Mouse (Mus musculus) naive thymus-derived CD4-positive, alpha-beta T cell, adult 5 months (primary cell): ENCODE measurements around the gene Popdc2. TPM values are rescaled to one million over a fixed set of nuclear protein-coding genes. Genes with fewer than 3 reads are reported as not detected.

Source experiments
- polyA plus RNA-seq: library from polyadenylated mRNA; unstranded; fragments of 100-300 nt; shearing (Covaris generic); gene quantifications from one replicate; pipeline ENCODE4 v1.2.1, GENCODE M21; 2017

Popdc2 gene
- not detected for polyA plus RNA-seq

DNA sequence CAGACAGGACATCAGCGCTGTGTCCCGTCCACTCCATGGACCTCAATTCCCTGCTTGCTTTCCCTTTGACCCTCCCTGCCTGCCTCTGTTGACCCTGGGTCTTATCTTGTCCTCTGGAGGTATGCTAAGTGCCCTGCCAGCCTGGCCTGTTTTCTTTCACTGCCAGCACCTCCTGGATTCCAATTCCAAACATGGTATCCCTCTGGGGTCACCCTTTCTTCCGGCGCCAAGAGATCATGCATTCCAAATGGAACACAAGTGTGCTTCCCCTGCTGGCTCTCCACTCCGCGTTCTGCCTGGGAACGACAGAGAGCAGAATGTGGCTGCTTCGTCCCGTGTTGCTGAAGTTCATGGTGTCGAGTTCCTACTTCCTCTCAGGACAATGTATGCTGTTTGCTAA, at the start of gene Popdc2:
TSS of gene Popdc2 (plus strand) at position 277 of the 400 bp plus-strand sequence.

GRCm38 (mm10) chr16:38341396-38342324, 20.3 kb upstream of the Popdc2 start, which contains the start of gene Maats1:
TSS of gene Maats1 (minus strand) at chr16:38342143.

DNA sequence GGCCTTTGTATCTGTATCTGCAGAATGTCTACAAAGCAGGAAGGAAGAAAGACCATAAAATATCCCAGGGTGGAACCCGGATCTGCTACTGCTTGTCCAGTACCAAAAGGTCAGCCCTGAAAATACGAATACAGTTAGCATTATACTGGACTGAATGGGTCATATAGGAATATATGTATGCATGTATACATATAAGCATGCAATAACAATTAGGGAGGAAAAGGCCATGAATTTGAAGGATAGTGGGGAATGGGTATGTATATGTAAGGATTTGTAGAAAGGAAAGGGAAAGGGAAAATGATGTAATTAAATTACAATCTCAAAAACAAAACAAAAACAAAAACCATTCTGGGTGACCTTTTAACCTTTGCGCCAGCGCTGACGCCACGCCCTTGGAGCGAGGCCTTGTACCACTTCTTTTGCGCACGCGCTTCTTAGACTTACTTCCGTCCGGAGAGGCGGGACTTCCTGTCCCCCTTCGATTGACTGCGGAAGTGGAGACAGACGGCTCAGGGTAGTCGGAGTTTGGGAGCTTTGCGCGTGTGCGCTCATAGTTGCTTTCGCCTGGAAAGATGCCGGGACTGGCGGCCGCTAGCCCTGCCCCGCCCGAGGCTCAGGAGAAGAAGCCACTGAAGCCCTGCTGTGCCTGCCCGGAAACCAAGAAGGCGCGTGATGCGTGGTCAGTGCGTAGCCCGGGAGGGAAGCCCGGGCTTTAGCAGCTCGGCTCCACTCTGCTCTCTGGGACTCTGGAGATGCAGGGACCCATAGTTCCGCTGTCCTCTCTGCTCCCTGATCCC, 15.3 kb upstream of the Popdc2 start, which contains the start of the genes Cox17 and Gm21987:
TSS of gene Cox17 (plus strand) at position 463 of the 797 bp plus-strand sequence.
TSS of gene Gm21987 (plus strand) at position 512 of the 797 bp plus-strand sequence.

Other genes starting within 250 kb of the Popdc2 start
- not detected for gene Nr1i2, start 67.4 kb upstream of the Popdc2 start, polyA plus RNA-seq
- gene Maats1, start 20.1 kb upstream of the Popdc2 start, polyA plus RNA-seq: not detected
- gene Cox17, start 15.2 kb upstream of the Popdc2 start, polyA plus RNA-seq: 77.7 TPM
- gene Gm21987, start 15.2 kb upstream of the Popdc2 start, polyA plus RNA-seq: not detected
- not detected for gene Pla1a, start 70.9 kb downstream of the Popdc2 start, polyA plus RNA-seq
- gene Adprh, start 90.5 kb downstream of the Popdc2 start, polyA plus RNA-seq: 36.4 TPM
- gene Cd80, start 93.4 kb downstream of the Popdc2 start, polyA plus RNA-seq: 0.22 TPM
- 3.8 TPM for gene Timmdc1, start 160.5 kb downstream of the Popdc2 start, polyA plus RNA-seq
- 27.2 TPM for gene Poglut1, start 188.0 kb downstream of the Popdc2 start, polyA plus RNA-seq
- 49.6 TPM for gene Tmem39a, start 196.5 kb downstream of the Popdc2 start, polyA plus RNA-seq